Mouse (Mus musculus) liver, embryonic 12.5 days (tissue): ENCODE measurements at regions not wholly inside any gene's neighbourhood (a gene's known extent, or its start where the extent isn't known, plus 50 kb on each side); places are given as distances from the start of the nearest gene placed in this dataset.

Experiments used
- ATAC-seq: fragments of 200-750 bp; cut with Nextera tagmentation; 2 replicates; pipeline ENCODE4 v1.8.0; 2017; ENCODE audit warnings: moderate number of reproducible peaks, mild to moderate bottlenecking, moderate library complexity
- H3K27ac ChIP-seq: fragments of 300-500 bp; sonication (generic); 2 replicates; pipeline ENCODE4 v1.5.1; 2016; ENCODE audit warnings: mild to moderate bottlenecking
- H3K27me3 ChIP-seq: fragments of 300-500 bp; sonication (generic); replicated peaks from 2 replicates; pipeline ENCODE4 v1.6.1; 2016; ENCODE audit warnings: mild to moderate bottlenecking, moderate library complexity
- H3K36me3 ChIP-seq: fragments of 300-500 bp; sonication (generic); 2 replicates; pipeline ENCODE4 v1.6.1; 2016; ENCODE audit warnings: mild to moderate bottlenecking, moderate library complexity
- H3K4me1 ChIP-seq: fragments of 300-500 bp; sonication (generic); 2 replicates; pipeline ENCODE4 v1.6.1; 2016
- H3K4me2 ChIP-seq: fragments of 300-500 bp; sonication (generic); 2 replicates; pipeline ENCODE4 v1.6.1; 2016; ENCODE audit warnings: mild to moderate bottlenecking, moderate library complexity
- H3K4me3 ChIP-seq: fragments of 300-500 bp; sonication (generic); 2 replicates; pipeline ENCODE4 v1.5.1; 2016; ENCODE audit warnings: mild to moderate bottlenecking, moderate library complexity
- H3K9ac ChIP-seq: fragments of 300-500 bp; sonication (generic); 2 replicates; pipeline ENCODE4 v1.6.1; 2016; ENCODE audit warnings: mild to moderate bottlenecking, moderate library complexity
- H3K9me3 ChIP-seq: fragments of 300-500 bp; sonication (generic); replicated peaks from 2 replicates; pipeline ENCODE4 v1.6.1; 2016; ENCODE audit warnings: mild to moderate bottlenecking, moderate library complexity
- WGBS: fragments of 180-500 bp; shearing (Covaris S2); methylation state at CpG from one replicate; pipeline ENCODE4 v1.1.7; 2016; ENCODE audit not compliant: insufficient replicate concordance; 5-methylcytosine and 5-hydroxymethylcytosine counted together

GRCm38 (mm10) chr10:126470838-126471491 lies 430.2 kb downstream of the Atp23 start:
- Histone ChIP-seq H3K4me3 (no peak overlapping the region), H3K4me1 (no peaks in the 10 kb centered on the region), H3K4me2 (no peak overlapping the region), H3K9ac (no peak overlapping the region), H3K27me3 (no peaks in the 10 kb centered on the region), H3K36me3 (no peaks in the 10 kb centered on the region), H3K27ac (no peak overlapping the region), H3K9me3 (no peaks in the 10 kb centered on the region)
- no peak for ATAC-seq
- 65% methylated on average over 4 of the region's 4 CpGs for WGBS

GRCm38 (mm10) chr10:126462770-126463169 lies 438.4 kb downstream of the Atp23 start:
- no peaks in the 10 kb centered on the region; the same call in 1 of the 2 replicates for H3K9me3 ChIP-seq
- H3K9ac ChIP-seq, result no peak overlapping the region
- no peak overlapping the region for H3K4me3 ChIP-seq
- H3K27me3 ChIP-seq, result no peaks in the 10 kb centered on the region
- no peak for ATAC-seq
- no peaks in the 10 kb centered on the region for H3K4me1 ChIP-seq
- H3K36me3 ChIP-seq, result no peaks in the 10 kb centered on the region
- H3K27ac ChIP-seq, result no peak overlapping the region
- H3K4me2 ChIP-seq, result no peak overlapping the region
- WGBS, result 56% methylated on average over 1 of the region's 1 CpGs

GRCm38 (mm10) chr10:126458523-126458922 lies 442.6 kb downstream of the Atp23 start:
- 61% methylated on average over 5 of the region's 5 CpGs for WGBS
- no peak overlapping the region for H3K4me3 ChIP-seq
- ATAC-seq, result no peak
- H3K9me3 ChIP-seq, result no peaks in the 10 kb centered on the region; the same call in 1 of the 2 replicates
- H3K27ac ChIP-seq, result no peak overlapping the region
- no peak overlapping the region for H3K9ac ChIP-seq
- H3K36me3 ChIP-seq, result no peaks in the 10 kb centered on the region
- no peaks in the 10 kb centered on the region for H3K4me1 ChIP-seq
- no peaks in the 10 kb centered on the region for H3K27me3 ChIP-seq
- H3K4me2 ChIP-seq, result no peak overlapping the region

DNA sequence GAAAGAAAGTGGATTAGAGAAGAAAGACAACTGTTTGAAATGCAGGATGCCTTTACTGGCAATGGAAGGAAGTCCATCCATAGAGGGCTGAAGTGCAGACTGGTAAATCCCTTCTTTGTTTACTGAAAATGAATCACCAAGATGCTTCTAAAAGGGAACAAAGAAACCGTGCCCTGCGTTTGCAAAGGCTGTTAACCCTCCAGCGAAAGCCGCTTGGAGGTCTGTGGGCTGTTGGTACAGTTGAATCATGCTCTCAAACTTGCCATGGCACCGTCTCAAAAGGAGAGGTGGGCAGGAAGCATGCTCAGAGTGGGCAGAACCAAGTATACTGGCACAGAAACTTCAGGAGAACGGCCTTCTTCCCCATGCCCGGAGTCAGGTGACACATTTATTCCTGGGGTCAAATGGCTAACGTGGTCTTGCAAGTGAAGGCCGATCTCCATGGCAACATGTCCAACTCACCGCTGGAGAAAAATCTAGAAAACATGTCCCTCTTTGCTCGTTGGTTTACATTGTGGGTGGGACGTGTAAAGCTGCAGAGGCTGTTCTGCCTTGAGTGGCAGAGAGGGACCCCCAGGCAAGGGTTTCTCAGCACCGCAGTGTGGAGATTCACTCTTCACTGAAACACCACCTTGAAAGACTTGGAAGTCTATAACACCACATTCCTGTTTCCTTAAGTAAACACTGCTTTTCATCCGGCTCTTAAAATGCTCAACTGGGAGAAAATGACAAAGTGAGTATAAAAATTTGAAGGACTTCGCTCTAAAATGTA lies 448.2 kb downstream of the Atp23 start:
- no peak overlapping the region for H3K4me3 ChIP-seq
- H3K9me3 ChIP-seq, result 0 out of 2 replicates have a peak, but pooled peaks cover 7% of the 10 kb centered on the region
- H3K27me3 ChIP-seq, result no peaks in the 10 kb centered on the region
- no peak overlapping the region for H3K4me2 ChIP-seq
- H3K4me1 ChIP-seq, result no peaks in the 10 kb centered on the region
- 76% methylated on average over 15 of the region's 15 CpGs for WGBS
- H3K27ac ChIP-seq, result no peak overlapping the region
- ATAC-seq, result no peak
- H3K9ac ChIP-seq, result no peak overlapping the region
- H3K36me3 ChIP-seq, result no peaks in the 10 kb centered on the region

DNA sequence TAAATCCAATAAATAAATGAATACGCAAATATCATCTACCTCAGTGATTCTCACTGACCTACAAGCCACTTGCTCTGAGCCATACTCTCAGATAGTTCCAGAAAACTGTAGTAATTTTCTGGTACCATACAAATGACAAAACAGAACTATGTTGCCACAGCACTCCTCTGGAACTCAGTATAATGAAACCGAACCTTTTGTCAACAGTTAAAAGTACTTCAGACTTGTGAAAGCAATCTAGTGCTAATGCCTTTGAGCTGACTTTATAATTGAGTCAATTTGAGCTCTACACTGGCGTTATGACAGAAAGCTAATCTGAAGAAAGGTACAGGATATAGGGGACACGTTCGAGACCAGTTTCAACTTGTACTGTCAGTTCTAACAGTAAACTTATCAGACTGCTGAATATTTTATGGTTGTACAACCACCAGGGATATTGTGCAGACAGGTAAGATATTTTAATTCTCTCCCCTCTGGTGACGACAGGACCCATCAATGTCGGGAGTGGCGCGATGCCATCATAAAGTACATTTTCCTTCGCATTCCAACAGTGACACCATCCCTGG lies 449.0 kb downstream of the Atp23 start:
- 81% methylated on average over 10 of the region's 10 CpGs for WGBS

GRCm38 (mm10) chr10:126431222-126431621 lies 465.3 kb downstream of the Lrig3 start:
- H3K4me1 ChIP-seq, result no peaks in the 10 kb centered on the region
- H3K36me3 ChIP-seq, result no peaks in the 10 kb centered on the region
- no peaks in the 10 kb centered on the region for H3K9me3 ChIP-seq
- no peak overlapping the region for H3K27ac ChIP-seq
- H3K27me3 ChIP-seq, result no peaks in the 10 kb centered on the region
- H3K4me3 ChIP-seq, result no peak overlapping the region
- H3K9ac ChIP-seq, result no peak overlapping the region
- H3K4me2 ChIP-seq, result no peak overlapping the region
- ATAC-seq, result no peak

More for the DNA sequence above, 449.0 kb downstream of the Atp23 start:
- H3K27ac ChIP-seq, result no peak overlapping the region
- H3K9ac ChIP-seq, result no peak overlapping the region
- no peak for ATAC-seq
- 0 out of 2 replicates have a peak, but pooled peaks cover 7% of the 10 kb centered on the region for H3K9me3 ChIP-seq
- H3K4me1 ChIP-seq, result no peaks in the 10 kb centered on the region
- no peaks in the 10 kb centered on the region for H3K36me3 ChIP-seq
- no peak overlapping the region for H3K4me2 ChIP-seq
- no peaks in the 10 kb centered on the region for H3K27me3 ChIP-seq
- no peak overlapping the region for H3K4me3 ChIP-seq

- no peaks in the 10 kb centered on the region for H3K4me1 ChIP-seq
- H3K9me3 ChIP-seq, result no peaks in the 10 kb centered on the region
- H3K9ac ChIP-seq, result no peak overlapping the region
- H3K27me3 ChIP-seq, result no peaks in the 10 kb centered on the region
- WGBS, result 76% methylated on average over 8 of the region's 8 CpGs
- H3K4me2 ChIP-seq, result no peak overlapping the region
- H3K27ac ChIP-seq, result no peak overlapping the region
- ATAC-seq, result no peak
- H3K36me3 ChIP-seq, result no peaks in the 10 kb centered on the region
- H3K4me3 ChIP-seq, result no peak overlapping the region
Observed at GRCm38 (mm10) chr10:126430346-126430745, 464.4 kb downstream of the Lrig3 start.

DNA sequence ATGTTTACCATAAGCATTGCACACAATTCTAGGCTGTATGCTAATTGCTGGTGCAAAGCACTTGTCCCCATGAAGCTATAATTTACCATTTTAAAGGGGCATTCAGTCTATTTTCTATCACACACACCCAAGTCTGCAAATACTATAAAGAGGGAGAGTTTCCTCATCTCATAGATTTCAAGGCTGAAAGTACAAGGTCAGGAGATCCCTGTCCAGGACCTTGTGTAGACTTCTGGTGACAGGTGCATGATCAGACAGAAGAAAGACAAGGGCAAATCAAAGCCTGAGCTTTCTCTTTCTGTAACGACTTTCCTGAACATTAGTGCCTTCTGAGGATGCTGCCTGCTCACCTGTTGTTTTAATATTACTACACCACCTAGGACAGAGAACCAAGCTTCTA lies 463.5 kb downstream of the Lrig3 start:
- Histone ChIP-seq H3K27ac (no peak overlapping the region), H3K36me3 (no peaks in the 10 kb centered on the region), H3K27me3 (no peaks in the 10 kb centered on the region), H3K4me2 (no peak overlapping the region), H3K4me3 (no peak overlapping the region), H3K4me1 (no peaks in the 10 kb centered on the region), H3K9me3 (no peaks in the 10 kb centered on the region), H3K9ac (no peak overlapping the region)
- 59% methylated on average over 1 of the region's 1 CpGs for WGBS
- no peak for ATAC-seq

- 55% methylated on average over 6 of the region's 6 CpGs for WGBS
Observed at GRCm38 (mm10) chr10:126422066-126422465, 456.1 kb downstream of the Lrig3 start.

DNA sequence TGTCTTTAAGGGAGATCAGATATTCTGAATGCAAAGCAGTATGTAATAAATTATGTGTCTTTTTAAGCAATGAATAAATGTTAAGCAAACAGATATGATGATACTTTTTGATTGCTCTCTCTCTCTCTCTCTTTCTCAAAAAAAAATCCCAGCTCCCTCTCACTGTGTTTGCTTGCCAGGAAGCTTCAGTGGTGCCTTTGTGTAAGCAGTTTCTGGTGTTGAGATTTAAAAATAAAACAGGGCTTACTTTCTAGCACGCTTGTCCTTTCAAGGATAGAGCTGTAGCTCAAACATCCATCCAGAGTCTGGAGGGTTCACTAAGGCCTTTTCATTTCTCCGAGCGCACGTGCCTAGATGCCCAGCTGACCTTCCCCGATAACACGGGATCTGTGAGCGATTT lies 447.8 kb downstream of the Lrig3 start:
- H3K9ac ChIP-seq, result no peak overlapping the region
- H3K9me3 ChIP-seq, result peaks cover 5% of the 10 kb centered on the region; the same call in 1 of the 2 replicates
- ATAC-seq, result no peak
- no peak overlapping the region for H3K27ac ChIP-seq
- H3K4me2 ChIP-seq, result no peak overlapping the region
- no peak overlapping the region for H3K4me3 ChIP-seq
- H3K4me1 ChIP-seq, result no peaks in the 10 kb centered on the region
- no peaks in the 10 kb centered on the region for H3K36me3 ChIP-seq
- H3K27me3 ChIP-seq, result no peaks in the 10 kb centered on the region
- 74% methylated on average over 7 of the region's 7 CpGs for WGBS

More at GRCm38 (mm10) chr10:126422066-126422465, 456.1 kb downstream of the Lrig3 start:
- H3K36me3 ChIP-seq, result no peaks in the 10 kb centered on the region
- H3K9ac ChIP-seq, result no peak overlapping the region
- no peak overlapping the region for H3K4me2 ChIP-seq
- H3K4me1 ChIP-seq, result no peaks in the 10 kb centered on the region
- H3K4me3 ChIP-seq, result no peak overlapping the region
- H3K27ac ChIP-seq, result no peak overlapping the region
- 0 out of 2 replicates have a peak, but pooled peaks cover 3% of the 10 kb centered on the region for H3K9me3 ChIP-seq
- H3K27me3 ChIP-seq, result no peaks in the 10 kb centered on the region
- no peak for ATAC-seq

GRCm38 (mm10) chr10:126392235-126392634 lies 426.3 kb downstream of the Lrig3 start:
- 69% methylated on average over 2 of the region's 3 CpGs for WGBS
- no peak for ATAC-seq
- no peaks in the 10 kb centered on the region for H3K27me3 ChIP-seq
- H3K9me3 ChIP-seq, result no peaks in the 10 kb centered on the region
- no peaks in the 10 kb centered on the region for H3K4me1 ChIP-seq
- no peak overlapping the region for H3K4me2 ChIP-seq
- H3K9ac ChIP-seq, result no peak overlapping the region
- no peak overlapping the region for H3K4me3 ChIP-seq
- H3K36me3 ChIP-seq, result no peaks in the 10 kb centered on the region
- no peak overlapping the region for H3K27ac ChIP-seq

DNA sequence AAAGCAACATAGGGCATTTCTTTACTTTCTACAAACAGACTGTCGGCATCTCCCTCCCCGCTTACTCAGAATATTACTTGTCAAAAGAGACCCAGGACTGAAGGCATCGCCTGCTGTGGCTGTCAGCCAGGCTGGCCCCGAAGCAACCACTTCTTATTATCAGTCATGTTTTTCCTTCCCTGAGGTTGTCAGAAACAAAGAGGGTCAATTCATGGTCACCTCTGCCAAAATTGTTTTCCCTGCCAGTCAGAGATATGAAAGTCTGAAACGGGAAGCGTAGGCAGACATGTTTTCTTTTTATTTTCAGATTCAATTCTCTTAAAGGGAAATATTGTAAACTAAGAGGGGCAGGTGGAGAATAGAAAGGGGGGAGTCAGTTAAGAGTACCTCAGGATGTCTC lies 425.8 kb downstream of the Lrig3 start:
- no peak overlapping the region for H3K9ac ChIP-seq
- no peaks in the 10 kb centered on the region for H3K27me3 ChIP-seq
- no peak overlapping the region for H3K27ac ChIP-seq
- H3K36me3 ChIP-seq, result no peaks in the 10 kb centered on the region
- ATAC-seq, result no peak
- no peaks in the 10 kb centered on the region for H3K9me3 ChIP-seq
- no peak overlapping the region for H3K4me3 ChIP-seq
- H3K4me2 ChIP-seq, result no peak overlapping the region
- no peaks in the 10 kb centered on the region for H3K4me1 ChIP-seq
- WGBS, result 69% methylated on average over 6 of the region's 6 CpGs
